Mouse (Mus musculus): ENCODE results near the gene Txnip.

Txnip gene

DNA sequence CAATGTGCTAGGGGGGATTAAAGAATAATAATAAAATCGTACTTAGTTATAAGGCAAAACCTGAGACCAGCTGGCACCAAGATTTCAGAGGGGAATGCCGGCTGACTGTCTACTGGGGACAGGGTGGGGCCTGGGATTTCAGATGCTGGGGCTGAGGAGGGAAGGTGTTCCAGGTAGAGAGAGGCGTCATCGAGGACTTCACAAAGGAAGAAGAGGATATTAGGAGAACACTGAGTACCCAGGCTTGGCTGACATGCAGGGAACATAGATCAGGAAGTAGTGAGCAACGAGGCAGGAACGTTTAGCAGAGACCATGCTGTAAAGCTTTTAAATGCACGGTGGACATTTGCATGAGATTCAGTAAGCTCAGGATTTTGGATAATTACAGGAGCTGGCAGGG, 5.9 kb upstream of the Txnip start:
- no peak for DNase-seq (ENCODE audit: low spot score)

DNA sequence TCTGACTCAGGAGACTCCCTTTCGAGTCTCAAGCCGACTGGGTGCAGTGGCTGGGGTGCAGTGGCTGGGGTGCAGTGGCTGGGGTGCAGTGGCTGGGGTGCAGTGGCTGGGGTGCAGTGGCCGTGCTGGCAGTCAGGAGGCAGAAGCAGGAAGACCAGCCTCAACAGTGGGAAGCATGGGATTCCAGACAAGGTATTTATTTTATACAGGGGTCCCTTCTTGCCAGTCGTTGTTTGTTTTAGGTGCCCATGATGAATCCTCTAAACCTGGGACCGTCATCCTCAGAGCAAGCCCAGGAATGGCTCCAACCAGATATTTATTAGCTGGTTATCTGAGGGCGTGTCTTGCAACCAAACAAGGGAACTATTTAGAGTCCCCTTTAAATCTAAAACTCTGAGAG, 4.2 kb upstream of the Txnip start:
- DNase-seq (ENCODE audit: low spot score), result no peak

DNA sequence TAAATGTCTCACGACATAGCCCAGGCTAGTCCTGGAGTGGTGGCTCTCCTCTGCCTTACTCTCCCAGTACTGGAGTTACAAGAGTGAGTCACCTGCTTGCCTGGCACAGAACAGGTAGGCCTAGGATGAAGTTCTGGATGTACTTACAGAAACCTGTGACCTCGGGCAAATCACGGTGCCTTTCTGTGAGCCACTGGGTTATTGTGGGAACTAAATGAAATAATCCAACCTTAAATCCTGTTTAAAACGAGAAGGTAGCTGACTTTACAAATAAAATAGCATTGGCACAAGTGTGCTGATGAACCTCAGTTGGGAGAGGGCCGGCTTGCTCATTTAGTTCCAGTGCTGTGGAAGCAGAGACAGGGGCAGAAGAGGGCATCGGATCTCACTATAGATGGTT, 3.5 kb upstream of the Txnip start:
- DNase-seq (ENCODE audit: low spot score), result no peak

DNA sequence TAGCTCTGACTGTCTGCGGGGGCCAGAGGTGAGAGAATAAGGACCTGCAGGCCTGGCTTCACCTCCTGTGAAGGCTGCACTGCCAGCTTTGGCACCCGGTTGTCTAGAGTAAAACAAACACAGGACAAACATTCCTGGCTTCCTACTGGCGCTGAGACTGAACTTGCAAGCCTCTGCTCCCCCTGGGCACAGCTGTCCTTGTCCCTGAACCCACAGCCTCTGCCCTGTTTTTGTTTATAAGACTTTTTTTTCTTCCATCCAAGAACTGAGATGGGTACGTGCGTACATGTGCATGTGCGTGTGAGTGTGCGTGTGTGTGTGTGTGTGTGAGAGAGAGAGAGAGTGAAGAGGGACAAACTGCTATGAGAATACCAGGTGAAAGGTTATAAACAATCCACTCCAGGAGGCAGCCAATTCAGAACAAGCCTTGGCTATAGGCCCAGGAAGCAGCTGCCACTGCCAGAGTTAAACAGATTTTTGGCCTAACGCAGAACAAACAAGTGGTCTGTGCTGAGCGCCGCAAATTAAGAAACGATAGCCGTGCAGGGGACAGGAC, 2.6 kb upstream of the Txnip start:
- no peak for DNase-seq (ENCODE audit: low spot score)

DNA sequence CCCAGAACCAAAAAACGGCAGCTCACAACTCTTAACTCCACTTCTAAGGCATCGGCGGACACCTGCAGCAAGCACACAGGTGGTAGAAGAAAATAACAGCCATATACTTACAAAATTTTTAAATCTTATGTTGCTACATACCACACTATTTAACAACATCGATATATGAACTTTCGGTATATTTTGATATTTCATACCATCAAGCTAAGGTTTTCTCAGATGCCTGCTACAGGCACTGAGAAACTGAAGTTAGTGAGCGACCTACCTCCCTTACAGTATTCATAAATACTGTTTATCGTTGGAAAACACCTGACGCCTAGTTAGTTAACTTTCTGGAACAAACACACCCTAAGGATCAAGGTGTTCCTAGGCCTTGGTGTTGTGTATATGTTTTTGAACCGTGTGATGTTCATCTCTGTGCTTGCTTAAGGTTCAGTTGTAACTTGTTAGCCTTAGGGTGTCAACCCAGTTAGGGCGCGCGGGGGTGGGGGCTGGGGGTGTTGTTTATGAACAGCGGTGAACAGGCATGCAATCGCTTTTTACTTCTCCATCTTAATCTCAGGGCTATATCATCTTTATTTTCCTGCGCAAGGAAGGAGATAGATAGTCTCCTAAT, 1.6 kb upstream of the Txnip start:
- no peak for DNase-seq (ENCODE audit: low spot score)

DNA sequence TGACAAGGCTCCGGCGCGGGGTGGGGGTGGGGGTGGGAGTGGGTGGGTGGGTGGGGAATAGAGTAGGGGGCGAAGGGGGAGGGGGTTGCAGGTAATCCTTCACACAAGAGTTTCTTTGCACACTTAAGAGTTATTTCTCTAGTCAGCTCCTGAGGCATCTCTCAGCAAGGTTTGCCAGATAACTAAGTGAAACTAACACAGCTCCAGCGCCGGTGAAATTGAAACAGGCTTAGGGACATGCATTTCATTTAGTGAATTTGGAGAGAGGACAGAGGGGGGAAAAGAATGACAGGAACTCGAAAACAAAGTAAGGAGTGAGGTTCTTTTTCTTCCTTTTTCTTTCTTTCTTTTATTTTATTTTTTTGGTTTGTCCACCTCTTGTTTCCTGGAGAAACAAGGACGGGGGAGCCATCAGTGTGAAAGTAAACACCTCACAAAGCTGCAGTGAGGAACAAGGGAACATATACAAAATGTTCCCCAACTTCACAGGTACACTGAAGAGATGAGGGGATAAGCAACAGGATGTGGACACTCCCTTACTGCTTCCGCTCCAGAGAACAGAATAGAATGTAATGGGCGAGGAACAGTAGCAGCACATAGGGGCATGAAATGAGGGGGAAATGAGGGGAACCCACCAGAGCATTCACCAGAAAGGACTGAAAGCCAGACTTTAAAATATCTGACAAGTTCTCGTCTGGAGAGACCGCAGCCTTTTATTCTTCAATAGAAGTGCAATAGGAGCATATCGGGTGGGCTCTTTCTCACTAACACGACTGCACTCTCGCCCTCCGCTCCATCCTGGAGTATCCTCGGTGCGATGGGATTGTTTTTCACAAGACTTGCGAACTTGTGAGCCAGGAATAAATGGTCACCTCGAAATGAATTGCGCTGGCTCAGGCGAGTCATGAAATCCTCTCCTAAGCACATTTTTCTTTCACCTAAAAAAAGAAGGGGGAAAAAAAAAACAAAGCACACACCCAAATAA, 814 bp upstream of the Txnip start:
- DNase-seq (ENCODE audit: low spot score), result peak; percentile 56

DNA sequence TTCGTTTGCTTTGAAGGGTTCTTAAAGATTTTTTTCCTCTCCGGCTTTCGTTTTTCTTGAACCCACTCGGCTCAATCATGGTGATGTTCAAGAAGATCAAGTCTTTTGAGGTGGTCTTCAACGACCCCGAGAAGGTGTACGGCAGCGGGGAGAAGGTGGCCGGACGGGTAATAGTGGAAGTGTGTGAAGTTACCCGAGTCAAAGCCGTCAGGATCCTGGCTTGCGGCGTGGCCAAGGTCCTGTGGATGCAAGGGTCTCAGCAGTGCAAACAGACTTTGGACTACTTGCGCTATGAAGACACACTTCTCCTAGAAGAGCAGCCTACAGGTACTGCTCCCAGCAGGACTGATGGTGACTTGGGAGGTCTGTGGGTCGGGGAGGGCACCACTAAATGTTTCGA, 402 bp downstream of the Txnip start:
- DNase-seq (ENCODE audit: low spot score), result peak; percentile 52

DNA sequence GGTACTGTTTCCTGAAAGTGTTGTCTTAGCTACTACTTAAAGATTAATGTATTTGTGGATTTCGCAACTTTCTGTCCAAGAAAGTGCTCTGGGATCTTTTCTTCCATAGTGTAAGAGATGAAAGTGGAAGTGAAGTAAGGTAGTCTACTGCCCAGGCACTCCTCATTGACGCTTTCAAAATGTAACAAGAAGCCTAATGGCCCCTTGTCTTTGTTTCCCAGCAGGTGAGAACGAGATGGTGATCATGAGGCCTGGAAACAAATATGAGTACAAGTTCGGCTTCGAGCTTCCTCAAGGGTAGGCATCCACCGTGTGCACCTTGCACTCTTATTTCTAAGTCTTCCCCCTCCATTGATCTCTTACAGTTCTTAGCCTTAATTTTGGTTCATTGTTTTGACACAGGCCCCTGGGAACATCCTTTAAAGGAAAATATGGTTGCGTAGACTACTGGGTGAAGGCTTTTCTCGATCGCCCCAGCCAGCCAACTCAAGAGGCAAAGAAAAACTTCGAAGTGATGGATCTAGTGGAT, 975 bp downstream of the Txnip start:
- no peak for DNase-seq (ENCODE audit: low spot score)

DNA sequence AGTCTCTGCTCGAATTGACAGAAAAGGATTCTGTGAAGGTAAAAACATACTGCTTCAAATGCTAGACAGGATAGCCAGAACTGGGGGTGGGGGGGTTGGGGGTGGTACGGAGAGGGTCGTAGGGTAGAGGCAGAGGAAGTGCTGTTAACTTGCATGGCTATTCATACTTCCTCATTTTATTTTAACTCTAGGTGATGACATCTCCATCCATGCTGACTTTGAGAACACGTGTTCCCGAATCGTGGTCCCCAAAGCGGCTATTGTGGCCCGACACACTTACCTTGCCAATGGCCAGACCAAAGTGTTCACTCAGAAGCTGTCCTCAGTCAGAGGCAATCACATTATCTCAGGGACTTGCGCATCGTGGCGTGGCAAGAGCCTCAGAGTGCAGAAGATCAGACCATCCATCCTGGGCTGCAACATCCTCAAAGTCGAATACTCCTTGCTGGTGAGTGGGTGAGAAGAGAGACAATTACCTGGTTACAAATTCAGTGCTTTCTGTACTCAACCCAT, 1.7 kb downstream of the Txnip start:
- DNase-seq (ENCODE audit: low spot score), result no peak

DNA sequence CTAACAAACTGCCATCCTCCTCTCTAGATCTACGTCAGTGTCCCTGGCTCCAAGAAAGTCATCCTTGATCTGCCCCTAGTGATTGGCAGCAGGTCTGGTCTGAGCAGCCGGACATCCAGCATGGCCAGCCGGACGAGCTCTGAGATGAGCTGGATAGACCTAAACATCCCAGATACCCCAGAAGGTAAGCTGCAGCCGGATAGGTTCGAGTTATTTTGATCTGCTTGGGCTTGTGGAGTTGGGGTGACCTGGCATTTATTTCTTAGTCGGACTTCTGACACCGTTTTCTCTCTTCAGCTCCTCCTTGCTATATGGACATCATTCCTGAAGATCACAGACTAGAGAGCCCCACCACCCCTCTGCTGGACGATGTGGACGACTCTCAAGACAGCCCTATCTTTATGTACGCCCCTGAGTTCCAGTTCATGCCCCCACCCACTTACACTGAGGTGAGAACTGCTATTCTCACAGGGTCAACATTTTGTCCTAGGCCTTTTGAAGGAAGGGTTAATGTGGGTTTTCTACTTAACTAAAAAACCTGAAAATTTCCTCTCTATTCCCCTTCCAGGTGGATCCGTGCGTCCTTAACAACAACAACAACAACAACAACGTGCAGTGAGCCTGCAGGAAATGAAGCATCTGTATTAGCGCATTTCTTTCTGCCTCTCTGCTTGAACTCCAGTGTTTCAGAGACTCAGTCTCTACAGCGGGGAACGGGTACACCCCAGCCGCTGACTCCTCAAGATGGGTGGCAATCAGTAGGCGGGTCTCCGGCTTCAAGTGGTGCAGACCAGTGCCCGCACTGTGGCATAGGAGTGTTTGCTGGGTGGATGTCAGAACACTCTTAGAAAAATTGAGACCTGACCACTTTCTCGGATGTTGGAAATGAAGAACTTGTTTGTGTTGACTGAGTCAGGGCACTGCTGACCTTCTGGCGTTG, 2.4 kb downstream of the Txnip start:
- no peak for DNase-seq (ENCODE audit: low spot score)

DNA sequence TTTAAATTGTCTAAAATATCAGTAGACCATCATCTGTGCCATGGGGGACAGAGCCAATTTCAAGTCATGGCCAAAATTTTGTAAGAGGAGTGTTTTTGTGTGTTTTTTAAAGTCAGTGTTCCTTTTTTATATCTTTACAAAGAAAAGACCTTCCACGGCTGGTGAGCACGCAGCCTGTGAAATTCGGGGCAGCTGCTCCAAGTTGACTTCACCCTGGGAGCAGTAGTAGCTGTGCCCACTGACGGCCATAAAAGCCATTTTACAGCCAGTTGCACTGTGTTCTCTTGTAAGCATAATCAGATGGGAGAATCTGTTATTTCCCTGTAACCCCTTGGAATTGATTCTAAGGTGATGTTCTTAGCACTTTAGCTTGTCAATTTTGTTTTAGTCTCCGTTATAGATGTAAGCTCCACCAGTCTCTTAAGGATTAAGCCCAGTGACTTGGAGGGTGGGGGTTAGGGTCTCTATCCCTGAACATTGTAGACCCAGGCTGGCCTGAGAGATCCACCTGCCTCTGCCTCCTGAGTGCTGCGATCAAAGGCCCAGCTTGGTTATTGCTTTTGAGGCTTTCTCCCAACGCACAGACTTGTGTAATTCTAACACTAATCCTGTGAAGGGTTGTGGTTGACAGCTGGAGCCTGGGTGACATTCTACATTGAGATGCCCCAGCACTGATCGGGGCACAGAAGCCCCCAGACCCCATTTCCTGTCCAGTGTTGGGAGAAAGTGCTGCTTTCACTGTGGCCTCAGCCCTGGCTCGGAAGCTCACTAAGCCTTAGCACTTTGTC, 3.3 kb downstream of the Txnip start:
- no peak for DNase-seq (ENCODE audit: low spot score)

DNA sequence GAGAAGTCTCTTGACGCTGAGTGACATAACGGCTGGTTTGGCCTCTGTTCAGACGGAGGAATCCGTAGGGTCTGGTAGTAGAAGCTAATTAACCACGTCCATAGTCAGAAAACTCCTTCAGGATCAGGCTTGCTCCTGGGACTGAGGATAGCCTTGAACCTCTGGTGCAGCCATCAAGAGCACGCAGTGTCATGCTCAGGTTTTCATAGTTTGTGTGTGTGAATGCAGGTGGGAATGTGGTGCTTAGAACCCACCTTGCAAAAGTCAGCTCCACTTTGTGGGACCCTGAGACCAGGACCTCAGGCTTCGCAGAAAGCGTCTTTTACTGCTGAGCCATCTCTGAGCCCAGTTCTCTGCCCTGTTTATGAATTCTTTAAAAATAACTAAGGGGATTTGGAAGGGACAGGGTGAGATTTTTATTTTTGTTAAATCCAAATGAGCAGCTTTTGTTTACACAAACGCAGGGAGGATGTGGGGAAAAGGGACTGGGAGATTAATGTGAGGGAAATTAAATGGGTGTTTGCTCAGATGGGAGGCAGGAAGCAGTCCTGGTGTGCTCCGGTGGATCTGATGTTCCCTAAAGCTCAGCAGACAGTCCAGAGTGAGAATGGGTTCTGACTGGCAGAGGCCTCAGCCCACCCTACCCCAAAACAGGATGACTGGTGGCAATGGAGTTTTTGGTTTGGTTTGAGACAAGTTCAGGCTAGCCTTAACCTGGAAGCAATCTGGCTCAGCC, 4.4 kb downstream of the Txnip start:
- no peak for DNase-seq (ENCODE audit: low spot score)

DNA sequence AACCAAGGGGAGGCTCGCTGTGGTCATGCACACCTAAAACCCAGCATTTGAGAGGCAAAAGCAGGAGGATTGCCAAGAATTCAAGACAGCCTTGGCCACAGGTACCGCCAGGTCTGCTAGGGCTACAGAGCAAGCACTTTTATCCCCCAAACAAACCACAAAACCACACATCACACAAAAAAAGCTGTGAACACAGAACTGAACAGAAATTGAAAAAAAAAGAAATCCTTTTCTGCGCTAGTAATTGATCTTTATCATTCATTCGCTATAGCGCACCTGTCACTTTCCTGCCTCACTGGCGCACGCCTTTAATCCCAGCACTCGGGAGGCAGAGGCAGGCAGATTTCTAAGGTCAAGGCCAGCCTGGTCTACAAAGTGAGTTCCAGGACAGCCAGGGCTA, 5.5 kb downstream of the Txnip start:
- DNase-seq (ENCODE audit: low spot score), result no peak

DNA sequence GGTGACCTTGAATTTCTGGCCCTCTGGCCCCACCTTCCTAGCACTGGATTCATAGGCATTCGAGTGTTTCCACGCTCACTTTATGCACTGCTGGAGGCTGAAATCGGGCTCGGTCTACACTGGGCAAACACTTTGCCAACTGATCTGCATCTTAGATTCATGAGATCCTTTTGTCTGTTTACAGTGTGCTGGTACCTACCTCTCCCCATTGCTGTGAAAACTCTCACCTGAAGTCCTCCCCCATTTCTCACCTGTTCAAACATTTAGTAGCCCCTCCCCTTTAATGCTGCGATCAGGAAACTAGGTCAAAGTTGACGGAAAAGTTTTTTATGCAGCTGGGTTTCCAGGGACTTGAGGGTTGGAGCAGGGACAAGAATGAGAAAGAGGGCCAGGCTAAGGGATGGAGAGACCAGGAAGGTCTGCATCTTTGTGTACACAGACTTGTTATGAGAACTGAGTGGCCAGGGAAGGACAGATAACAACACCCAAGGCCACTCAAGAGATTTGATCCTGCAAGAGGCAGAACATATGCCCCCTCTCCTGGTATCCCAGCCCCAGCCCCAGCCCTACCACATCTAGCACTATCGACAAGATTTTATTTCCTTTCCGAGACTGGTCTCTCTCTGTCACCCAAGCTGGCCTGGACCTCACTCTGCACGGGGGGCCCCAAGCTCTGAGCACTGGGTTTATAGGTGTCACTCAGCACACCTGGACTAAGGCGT, 6.3 kb downstream of the Txnip start:
- DNase-seq (ENCODE audit: low spot score), result no peak

DNA sequence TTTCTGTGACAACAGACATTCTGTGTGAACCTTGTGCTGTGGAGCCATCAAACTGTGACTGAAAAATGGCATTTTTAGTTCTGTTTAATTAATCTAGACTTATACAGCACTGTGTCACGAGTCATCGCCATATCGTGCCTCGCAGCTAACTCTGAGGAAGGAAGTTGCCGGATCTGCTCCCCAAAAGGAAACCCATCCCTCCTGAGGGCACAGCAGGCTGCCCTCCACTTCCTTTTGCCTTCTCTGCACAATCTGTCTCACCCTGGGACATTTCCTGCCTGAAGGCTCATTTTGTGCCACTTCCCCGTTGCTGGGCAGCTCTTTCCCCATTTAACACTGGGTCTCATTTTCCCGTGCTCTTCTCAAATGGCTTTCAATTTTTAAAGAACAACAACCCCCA, 6.9 kb downstream of the Txnip start:
- DNase-seq (ENCODE audit: low spot score), result no peak

DNA sequence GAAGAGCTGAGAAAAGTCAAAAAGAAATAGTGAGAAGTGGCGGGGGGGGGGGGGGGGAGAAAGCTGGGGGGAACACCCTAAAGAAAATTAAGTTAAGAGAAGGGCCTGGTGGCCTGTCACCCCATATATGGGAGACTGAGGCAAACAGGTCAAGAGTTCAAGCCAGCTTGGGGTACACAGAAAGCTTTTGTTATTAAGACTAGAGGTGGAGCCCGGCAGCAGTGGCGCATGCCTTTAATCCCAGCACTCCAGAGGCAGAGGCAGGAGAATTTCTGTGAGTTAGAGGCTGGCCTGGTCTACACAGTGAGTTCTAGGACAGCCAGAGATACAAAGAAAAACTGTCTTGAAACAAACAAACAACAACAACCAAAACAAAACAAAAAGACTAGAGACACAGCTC, 7.3 kb downstream of the Txnip start:
- no peak for DNase-seq (ENCODE audit: low spot score)

DNA sequence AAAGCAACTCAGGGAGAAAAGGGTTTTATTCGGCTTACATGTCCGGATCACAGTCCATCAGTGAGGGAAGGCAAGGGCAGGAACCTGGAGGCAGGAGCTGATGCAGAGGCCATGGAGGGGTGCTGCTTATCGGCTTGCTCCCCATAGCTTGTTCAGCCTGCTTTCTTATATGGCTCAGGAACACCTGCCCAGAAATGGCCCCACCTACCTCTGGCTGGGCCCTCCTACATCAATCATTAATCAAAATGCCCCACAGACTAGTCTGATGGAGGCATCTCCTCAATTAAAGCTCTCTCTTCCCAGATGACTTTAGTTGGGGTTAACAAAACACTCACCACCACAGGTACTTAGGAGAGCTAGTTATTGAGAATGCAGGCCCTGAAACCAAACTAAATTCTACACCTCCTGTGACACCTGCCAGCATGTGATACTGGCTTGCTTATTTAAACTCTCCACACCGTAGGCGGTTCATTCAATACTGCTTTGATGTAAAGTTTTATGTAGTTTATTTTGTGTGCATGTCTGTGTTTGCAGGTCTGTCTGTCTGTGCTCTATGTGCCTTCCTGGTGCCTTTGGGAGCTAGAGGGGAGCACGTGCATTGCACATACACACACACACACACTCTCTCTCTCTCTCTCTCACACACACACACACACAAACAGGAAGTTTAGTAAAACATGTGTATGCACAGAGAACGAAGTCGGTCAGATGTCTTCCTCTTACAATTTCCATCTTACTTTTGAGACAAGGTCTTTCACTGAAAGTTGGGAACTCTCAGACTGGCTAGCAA, 9.1 kb downstream of the Txnip start:
- no peak for DNase-seq (ENCODE audit: low spot score)

DNA sequence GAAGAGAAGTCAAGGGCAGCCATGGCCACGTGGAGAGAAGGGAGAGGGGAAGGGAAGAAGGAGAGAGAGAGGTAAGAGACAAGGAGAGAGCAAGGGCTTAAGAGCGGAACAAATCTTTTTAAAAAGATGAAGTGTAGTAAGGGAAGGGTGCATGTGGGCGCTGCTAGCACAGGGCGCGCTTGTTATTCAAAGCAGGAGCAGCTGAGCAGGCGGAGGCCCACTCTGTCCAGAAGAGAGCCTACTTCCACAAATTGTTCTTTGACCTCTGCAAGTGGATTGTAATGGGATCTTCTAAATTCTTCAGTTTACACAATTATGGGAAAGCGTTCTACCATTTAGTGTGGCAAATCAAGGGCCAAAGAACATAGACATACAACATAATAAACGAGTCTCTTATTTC, 10.8 kb downstream of the Txnip start:
- no peak for DNase-seq (ENCODE audit: low spot score)

DNA sequence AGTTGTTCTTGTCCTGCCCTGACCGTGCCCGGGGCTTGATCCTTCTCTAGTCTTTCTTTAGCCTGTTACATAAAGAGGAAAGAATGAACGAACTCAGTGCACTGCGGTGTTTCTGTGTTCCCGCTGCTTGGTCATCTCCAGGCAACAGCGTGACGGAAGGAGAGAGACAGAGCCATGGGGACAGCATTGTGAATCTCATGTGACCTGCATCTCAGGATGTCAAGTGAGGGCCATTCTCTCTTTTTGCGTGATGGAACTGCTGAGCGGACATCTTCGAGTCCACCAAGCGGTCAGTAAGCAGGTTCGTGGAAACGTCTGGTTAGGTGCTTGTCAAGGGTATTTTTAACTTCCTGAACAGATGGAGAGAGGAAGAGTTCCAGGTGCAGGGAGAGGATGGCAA, 11.7 kb downstream of the Txnip start:
- no peak for DNase-seq (ENCODE audit: low spot score)

Data from embryo, embryonic 10 days (tissue).